Mouse (Mus musculus) neutrophil, adult 59 days (primary cell): Measurements from ENCODE around the gene Pycr1. TPM values are rescaled to one million over a fixed set of nuclear protein-coding genes. Genes with fewer than 3 reads are reported as not detected.

ENCODE experiments used
- total RNA-seq, 2 experiments: library from RNA; stranded (reverse); gene quantifications; 1 replicate in 1 of 2; 2 replicates in 1 of 2; pipeline ENCODE4 v1.2.4; 2023

Gene Pycr1
- 1 to 10 TPM; 1.3 to 2.7 TPM for total RNA-seq

DNA sequence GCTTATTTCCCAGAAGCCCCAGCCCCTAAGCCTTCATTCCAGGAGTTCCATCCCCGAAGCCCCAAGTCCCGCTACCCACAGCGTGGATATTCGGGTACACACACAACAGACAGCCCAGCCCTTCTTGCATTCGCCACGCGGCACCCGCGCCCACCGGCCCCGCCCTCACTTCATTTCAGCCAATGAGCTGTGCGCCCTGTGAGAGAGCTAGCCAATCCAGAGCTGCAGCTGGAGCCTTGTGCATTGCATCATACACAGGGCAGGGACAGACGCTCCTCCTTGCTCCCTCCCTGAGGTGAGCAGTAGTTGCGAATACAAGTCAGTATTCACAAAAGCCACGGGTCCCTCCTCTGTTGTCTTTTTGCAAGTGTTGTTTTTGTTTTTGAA, at the start of gene Pycr1:
Pycr1 (minus strand) TSS at position 169 of the 387 bp plus-strand sequence.

GRCm38 (mm10) chr11:120672687-120673593, 29.4 kb upstream of the Pycr1 start, which contains the start of gene Aspscr1:
TSS of gene Aspscr1 (plus strand) at chr11:120672973.

GRCm38 (mm10) chr11:120661076-120661460, 17.5 kb upstream of the Pycr1 start, which contains the start of gene Notum:
TSS of gene Notum (minus strand) at chr11:120661175.

GRCm38 (mm10) chr11:120648001-120648476, 4.5 kb upstream of the Pycr1 start, which contains the start of gene Myadml2:
TSS of gene Myadml2 (minus strand) at chr11:120648158.

DNA sequence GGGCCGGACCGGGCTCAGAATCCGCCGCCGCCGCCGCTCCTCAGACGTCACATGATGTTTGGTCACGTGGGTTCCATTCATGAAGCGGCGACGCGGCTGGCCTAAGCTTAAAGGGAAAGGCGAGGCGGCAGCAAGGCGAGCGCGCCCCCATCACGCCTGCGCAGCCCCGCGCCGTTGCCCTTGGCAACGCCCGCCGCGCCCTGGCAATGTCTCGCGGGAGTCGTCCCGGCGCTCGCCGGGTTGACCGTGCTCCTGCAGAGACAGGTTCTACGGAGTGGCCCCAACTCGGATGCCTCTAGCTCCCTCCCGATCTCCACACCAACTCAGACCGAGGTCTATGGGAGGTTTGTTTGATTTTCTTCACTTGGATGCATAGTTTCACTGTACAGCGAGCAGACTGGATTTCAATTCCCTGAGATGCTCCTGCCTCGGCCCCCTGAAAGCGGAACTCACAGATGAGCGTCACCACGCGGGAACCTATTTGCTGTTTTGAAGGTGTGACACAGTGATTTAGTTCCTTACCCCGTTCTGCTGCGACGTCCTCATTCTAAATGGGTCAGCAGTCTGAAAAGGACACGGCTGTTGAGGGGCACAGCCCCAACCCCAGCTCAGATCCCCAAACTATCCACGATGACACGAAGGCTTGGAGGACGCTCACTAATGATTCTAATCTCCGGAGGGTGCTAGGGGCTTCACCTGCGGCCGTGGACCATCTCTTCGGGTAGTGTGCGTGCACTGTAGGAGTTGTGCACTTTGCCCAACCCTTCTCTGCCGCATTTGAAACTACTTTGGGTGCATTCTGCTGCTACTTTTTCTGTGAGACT, 9.8 kb downstream of the Pycr1 start, which contains the start of gene Mafg:
Mafg (minus strand) TSS at position 81 of the 824 bp plus-strand sequence.

DNA sequence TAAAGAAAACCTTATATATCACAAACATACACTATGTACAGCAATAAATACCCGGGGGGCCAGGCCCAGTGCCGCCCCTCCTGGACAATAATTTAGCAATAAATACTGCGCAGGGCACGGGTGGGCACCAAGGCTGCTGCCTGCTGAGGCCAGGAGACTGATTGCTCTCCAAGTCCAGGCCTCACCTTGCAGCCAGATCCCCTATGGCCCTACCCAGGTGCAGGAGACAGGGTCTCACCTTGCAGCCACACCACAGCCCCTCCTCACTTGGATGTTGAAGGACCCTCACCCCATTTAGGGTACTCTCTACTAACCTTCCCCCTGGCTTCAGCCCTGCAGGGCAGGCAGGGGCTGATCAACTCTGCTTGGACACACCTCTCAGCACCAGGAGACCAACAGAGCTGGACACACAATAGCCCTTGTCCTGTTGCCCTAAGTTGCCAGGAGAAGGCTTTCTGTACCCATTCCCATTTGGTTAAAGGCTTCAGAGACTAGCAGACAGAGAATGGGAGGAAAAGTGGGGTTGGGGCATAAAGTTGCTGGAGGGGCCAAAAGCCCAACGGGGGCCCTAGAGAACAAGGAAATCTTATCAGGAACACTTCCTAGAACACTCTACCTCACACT, 18.3 kb downstream of the Pycr1 start, which contains the start of gene Sirt7:
Sirt7 (minus strand) TSS at position 89 of the 624 bp plus-strand sequence.

GRCm38 (mm10) chr11:120617519-120618112, 26.0 kb downstream of the Pycr1 start, which contains the start of gene Pcyt2:
TSS of gene Pcyt2 (minus strand) at chr11:120617936.

DNA sequence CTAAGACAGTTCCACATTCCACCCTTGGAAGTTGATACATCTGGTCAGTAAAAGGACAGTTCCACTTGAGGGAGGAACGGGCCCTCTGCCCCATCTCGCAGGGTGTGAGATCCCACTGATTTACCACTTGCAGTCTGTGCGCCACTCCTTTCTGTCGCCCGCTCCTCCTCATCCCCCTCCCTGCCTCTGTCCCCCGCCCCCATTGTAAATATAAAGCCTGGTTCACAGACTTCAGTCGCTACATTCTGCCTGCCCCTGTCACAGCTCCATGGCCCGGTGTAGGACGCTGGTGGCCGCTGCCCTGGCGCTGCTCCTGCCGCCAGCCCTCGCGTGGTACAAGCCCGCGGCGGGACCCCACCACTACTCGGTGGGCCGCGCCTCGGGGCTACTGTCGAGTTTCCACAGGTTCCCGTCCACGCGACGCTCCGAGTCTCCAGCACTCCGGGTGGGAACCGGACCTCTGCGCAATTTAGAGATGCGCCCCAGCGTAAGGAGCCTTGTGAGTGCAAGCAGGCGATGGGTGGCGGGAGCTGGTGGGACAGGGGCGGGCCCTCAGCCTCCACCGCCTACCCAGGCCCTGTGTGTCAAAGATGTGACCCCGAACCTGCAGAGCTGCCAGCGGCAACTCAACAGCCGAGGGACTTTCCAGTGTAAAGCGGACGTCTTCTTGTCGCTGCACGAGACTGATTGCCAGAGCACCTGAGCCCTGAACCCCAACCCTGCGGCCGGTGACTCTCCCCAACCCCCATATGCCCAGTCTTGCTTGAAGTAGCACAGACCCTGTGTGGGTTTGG, 35.1 kb downstream of the Pycr1 start, which contains the start of gene Npb:
Npb (plus strand) TSS at position 237 of the 794 bp plus-strand sequence.

GRCm38 (mm10) chr11:120598283-120598989, 45.1 kb downstream of the Pycr1 start, which contains the start of the genes Alyref and Anapc11:
TSS of gene Alyref (minus strand) at chr11:120598365.
TSS of gene Anapc11 (plus strand) at chr11:120598421.

Other genes starting within 250 kb of the Pycr1 start
- gene Nploc4, start 206.1 kb downstream of the Pycr1 start, total RNA-seq: 10 to 100 TPM; 46.4 to 49.1 TPM
- under 1 TPM in 1 of 2 experiments, not detected in 1; 0.22 TPM for gene Tspan10, start 201.1 kb downstream of the Pycr1 start, total RNA-seq
- gene Pde6g, start 190.3 kb downstream of the Pycr1 start, total RNA-seq: not detected
- 1 to 10 TPM; 5.2 to 6.9 TPM for gene Oxld1, start 185.7 kb downstream of the Pycr1 start, total RNA-seq
- 10 to 100 TPM in 1 of 2 experiments, 1 to 10 TPM in 1; 9.3 to 11.5 TPM for gene Ccdc137, start 185.7 kb downstream of the Pycr1 start, total RNA-seq
- 1 to 10 TPM; 8.2 to 9.5 TPM for gene Arl16, start 176.2 kb downstream of the Pycr1 start, total RNA-seq
- gene Mrpl12, start 159.2 kb downstream of the Pycr1 start, total RNA-seq: 10 to 100 TPM; 15.7 to 20.7 TPM
- gene Slc25a10, start 151.9 kb downstream of the Pycr1 start, total RNA-seq: 10 to 100 TPM; 12.5 to 13.2 TPM
- gene Gcgr, start 113.1 kb downstream of the Pycr1 start, total RNA-seq: not detected
- 10 to 100 TPM; 28.5 to 32.8 TPM for gene Mcrip1, start 94.0 kb downstream of the Pycr1 start, total RNA-seq
- not detected for gene Ppp1r27, start 92.6 kb downstream of the Pycr1 start, total RNA-seq
- 100 to 1,000 TPM; 250 to 293 TPM for gene P4hb, start 70.5 kb downstream of the Pycr1 start, total RNA-seq
- gene Arhgdia, start 62.1 kb downstream of the Pycr1 start, total RNA-seq: 100 to 1,000 TPM; 404 to 468 TPM
- 100 to 1,000 TPM; 129 to 148 TPM for gene Alyref, start 45.4 kb downstream of the Pycr1 start, total RNA-seq
- 10 to 100 TPM; 51.5 to 52.9 TPM for gene Anapc11, start 45.3 kb downstream of the Pycr1 start, total RNA-seq
- 1 to 10 TPM in 1 of 2 experiments, not detected in 1; 1.3 TPM for gene Npb, start 35.3 kb downstream of the Pycr1 start, total RNA-seq
- gene Pcyt2, start 25.8 kb downstream of the Pycr1 start, total RNA-seq: 10 to 100 TPM; 33.2 to 34.6 TPM
- gene Sirt7, start 18.5 kb downstream of the Pycr1 start, total RNA-seq: 100 to 1,000 TPM; 117 to 133 TPM
- gene Mafg, start 10.2 kb downstream of the Pycr1 start, total RNA-seq: 100 to 1,000 TPM; 143 to 148 TPM
- gene Myadml2, start 4.4 kb upstream of the Pycr1 start, total RNA-seq: not detected
- gene Notum, start 17.4 kb upstream of the Pycr1 start, total RNA-seq: 1 to 10 TPM in 1 of 2 experiments, not detected in 1; 1.8 TPM
- 10 to 100 TPM; 79.9 to 88.5 TPM for gene Aspscr1, start 29.2 kb upstream of the Pycr1 start, total RNA-seq
- gene Cenpx, start 70.0 kb upstream of the Pycr1 start, total RNA-seq: 10 to 100 TPM; 35.5 to 36.7 TPM
- gene Lrrc45, start 70.2 kb upstream of the Pycr1 start, total RNA-seq: 10 to 100 TPM; 11.7 to 15.4 TPM
- gene Rac3, start 77.7 kb upstream of the Pycr1 start, total RNA-seq: under 1 TPM in 1 of 2 experiments, not detected in 1; 0.67 TPM
- gene Dcxr, start 83.5 kb upstream of the Pycr1 start, total RNA-seq: 10 to 100 TPM in 1 of 2 experiments, 1 to 10 TPM in 1; 6.2 to 12.1 TPM
- 10 to 100 TPM in 1 of 2 experiments, 1 to 10 TPM in 1; 4.7 to 10.3 TPM for gene Cbr2, start 88.3 kb upstream of the Pycr1 start, total RNA-seq
- 10 to 100 TPM; 42.1 to 54.6 TPM for gene Hmga1b, start 119.0 kb upstream of the Pycr1 start, total RNA-seq
- 10 to 100 TPM; 12.8 to 14.4 TPM for gene Rfng, start 140.4 kb upstream of the Pycr1 start, total RNA-seq
- 10 to 100 TPM; 32.3 to 47.8 TPM for gene Gps1, start 140.5 kb upstream of the Pycr1 start, total RNA-seq
- gene Dus1l, start 152.6 kb upstream of the Pycr1 start, total RNA-seq: 10 to 100 TPM; 31.9 to 38.5 TPM
- 10 to 100 TPM; 22.3 to 24.3 TPM for gene Fasn, start 180.8 kb upstream of the Pycr1 start, total RNA-seq